Mouse (Mus musculus) regulatory T cell (primary cell): ENCODE measurements around the gene Gaa.
"Not testable (repeated sequence)": the region's sequence is repeated elsewhere in the genome, so short reads cannot be mapped to it uniquely, and the experiment has no call there.

Experiments used
- in situ Hi-C: fragments of 300-600 bp; cut with MboI, MseI; formaldehyde crosslinking; loops from one replicate; pipeline ENCODE4 v1.15.1; 2025; ENCODE audit warnings: high pct_unique_total_duplicates

Gaa gene

GRCm38 (mm10) chr11:119267768-119268556 is at the start of gene Gaa:
Gene Gaa, plus strand, starts transcription at chr11:119267887.
- in situ Hi-C loops: no loop called here

- in situ Hi-C loops: no loop called here
Observed at GRCm38 (mm10) chr11:119219816-119220465, 47.7 kb upstream of the Gaa start.

- in situ Hi-C loops: no loop called here
Observed at GRCm38 (mm10) chr11:119221812-119222510, 45.7 kb upstream of the Gaa start.

- in situ Hi-C loops: no loop called here
Observed at GRCm38 (mm10) chr11:119223124-119223890, 44.4 kb upstream of the Gaa start.

- in situ Hi-C loops: no loop called here
Observed at GRCm38 (mm10) chr11:119224926-119225325, 42.8 kb upstream of the Gaa start.

- in situ Hi-C loops: no loop called here
Observed at GRCm38 (mm10) chr11:119225634-119226033, 42.1 kb upstream of the Gaa start.

GRCm38 (mm10) chr11:119227591-119227990 is 40.1 kb upstream of the Gaa start:
- in situ Hi-C loops: no loop called here

GRCm38 (mm10) chr11:119228091-119228781 is 39.5 kb upstream of the Gaa start, which contains the start of the genes Tbc1d16 and Ccdc40:
Gene Tbc1d16, minus strand, starts transcription at chr11:119228499.
Gene Ccdc40, plus strand, starts transcription at chr11:119228572.
- in situ Hi-C loops: no loop called here

- in situ Hi-C loops: no loop called here
Observed at GRCm38 (mm10) chr11:119228846-119229626, 38.7 kb upstream of the Gaa start.

- in situ Hi-C loops: no loop called here
Observed at GRCm38 (mm10) chr11:119234770-119235169, 32.9 kb upstream of the Gaa start.

- in situ Hi-C loops: no loop called here
Observed at GRCm38 (mm10) chr11:119235596-119235995, 32.1 kb upstream of the Gaa start.

- in situ Hi-C loops: no loop called here
Observed at GRCm38 (mm10) chr11:119236354-119236753, 31.3 kb upstream of the Gaa start.

GRCm38 (mm10) chr11:119237007-119237406 is 30.7 kb upstream of the Gaa start:
- in situ Hi-C loops: no loop called here

GRCm38 (mm10) chr11:119237568-119238304 is 30.0 kb upstream of the Gaa start:
- in situ Hi-C loops: no loop called here

- in situ Hi-C loops: no loop called here
Observed at GRCm38 (mm10) chr11:119238305-119238721, 29.4 kb upstream of the Gaa start.

GRCm38 (mm10) chr11:119239480-119239879 is 28.2 kb upstream of the Gaa start:
- in situ Hi-C loops: no loop called here

GRCm38 (mm10) chr11:119245543-119245942 is 22.1 kb upstream of the Gaa start:
- in situ Hi-C loops: not testable (repeated sequence)

- in situ Hi-C loops: no loop called here
Observed at GRCm38 (mm10) chr11:119249011-119249410, 18.7 kb upstream of the Gaa start.

- in situ Hi-C loops: no loop called here
Observed at GRCm38 (mm10) chr11:119250998-119251397, 16.7 kb upstream of the Gaa start.
